Mouse (Mus musculus) forebrain, embryonic 15.5 days (tissue): Measurements from ENCODE around the gene Pdk4. TPM values are rescaled to one million over a fixed set of nuclear protein-coding genes. Genes with fewer than 3 reads are reported as not detected.
A peak's percentile ranks its signal among the peaks of the same experiment; 100 is the strongest.

Source experiments
- ATAC-seq: fragments of 200-750 bp; cut with Nextera tagmentation; replicated peaks from 2 replicates; pipeline ENCODE4 v1.8.0; 2017; ENCODE audit warnings: mild to moderate bottlenecking, moderate TSS enrichment, moderate library complexity
- H3K27ac ChIP-seq: fragments of 300-500 bp; sonication (generic); replicated peaks from 2 replicates; pipeline ENCODE4 v1.5.1; 2015; ENCODE audit warnings: mild to moderate bottlenecking, inconsistent platforms
- H3K27me3 ChIP-seq: fragments of 300-500 bp; sonication (generic); 2 replicates; pipeline ENCODE4 v1.6.1; 2015; ENCODE audit warnings: inconsistent platforms
- H3K36me3 ChIP-seq: fragments of 300-500 bp; sonication (generic); 2 replicates; pipeline ENCODE4 v1.6.1; 2015; ENCODE audit warnings: mild to moderate bottlenecking, inconsistent platforms
- H3K4me1 ChIP-seq: fragments of 300-500 bp; sonication (generic); 2 replicates; pipeline ENCODE4 v1.6.1; 2015; ENCODE audit warnings: inconsistent platforms
- H3K4me2 ChIP-seq: fragments of 300-500 bp; sonication (generic); replicated peaks from 2 replicates; pipeline ENCODE4 v1.6.1; 2015; ENCODE audit warnings: mild to moderate bottlenecking, inconsistent platforms
- H3K4me3 ChIP-seq: fragments of 300-500 bp; sonication (generic); 2 replicates; pipeline ENCODE4 v1.5.1; 2015; ENCODE audit warnings: mild to moderate bottlenecking, inconsistent platforms
- H3K9ac ChIP-seq: fragments of 300-500 bp; sonication (generic); replicated peaks from 2 replicates; pipeline ENCODE4 v1.6.1; 2015; ENCODE audit warnings: mild to moderate bottlenecking, inconsistent platforms
- H3K9me3 ChIP-seq: fragments of 300-500 bp; sonication (generic); 2 replicates; pipeline ENCODE4 v1.6.1; 2016; ENCODE audit warnings: inconsistent platforms
- WGBS: fragments of 180-500 bp; shearing (Covaris S2); methylation state at CpG from one replicate; pipeline ENCODE4 v1.1.7; 2015; ENCODE audit warnings: mixed read lengths; 5-methylcytosine and 5-hydroxymethylcytosine counted together
- polyA plus RNA-seq: library from polyadenylated mRNA; unstranded; fragments of >200 nt; fragmentation: Nextera tagmentation; extraction: Ambion mirVana; gene quantifications from 2 replicates; pipeline ENCODE4 v1.2.1, GENCODE M21; 2015

The Pdk4 gene
- polyA plus RNA-seq = 2.0 and 2.4 TPM in 2 replicates

DNA sequence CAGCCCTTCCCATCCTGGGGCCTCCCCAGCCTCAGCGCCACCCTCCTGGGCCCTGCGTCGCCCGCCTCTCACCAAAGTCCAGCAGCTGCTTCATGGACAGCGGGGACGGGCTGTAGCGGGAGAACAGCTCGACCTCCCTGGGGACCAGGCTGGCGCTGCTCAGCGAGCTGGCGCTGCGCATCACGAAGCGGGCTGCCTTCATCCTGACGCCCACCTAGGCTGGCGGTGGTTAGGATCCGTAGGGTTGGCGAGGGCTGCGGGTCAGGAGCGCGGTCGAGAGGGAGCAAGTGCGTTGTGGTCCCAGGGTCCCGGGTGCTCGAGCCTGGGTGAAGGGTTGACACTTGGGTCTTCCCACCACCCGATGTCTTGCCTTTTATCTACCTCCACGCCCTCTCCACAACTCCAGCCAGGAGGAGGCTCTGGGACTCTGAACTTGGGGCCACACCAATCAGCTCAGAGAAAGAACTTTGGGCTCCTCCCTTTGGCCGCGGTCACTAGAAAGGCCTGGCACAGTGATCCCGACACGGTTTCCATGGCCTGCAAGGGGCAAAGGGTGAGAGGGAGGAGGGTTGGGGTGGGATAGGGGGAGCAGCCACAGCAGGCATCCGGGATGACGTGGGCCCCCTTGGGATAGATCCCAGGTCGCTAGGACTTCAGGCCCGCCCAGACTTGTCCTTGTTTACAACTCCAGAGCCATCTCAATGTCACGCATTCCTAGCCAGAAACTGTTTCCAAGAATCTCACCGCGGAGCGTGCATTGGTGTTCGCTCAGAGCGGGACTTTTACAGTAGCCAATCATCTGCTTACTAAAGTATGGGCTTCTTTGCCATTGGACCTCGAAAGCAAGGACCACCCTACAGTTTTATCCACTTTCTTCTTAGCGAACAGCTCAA lies at the start of gene Pdk4:
Gene Pdk4 (minus strand): TSS at position 349 of the 893 bp plus-strand sequence.
- Histone ChIP-seq H3K9ac (peak within 1 kb of the TSS; percentile 49), H3K27me3 (0 out of 2 replicates have a peak, but pooled peaks cover 6% of the 10 kb centered on the region), H3K27ac (0 out of 2 replicates have a peak within 1 kb of the TSS, but pooled peaks have one; percentile 15), H3K4me3 (peak within 1 kb of the TSS; percentile 46), H3K4me2 (peak within 1 kb of the TSS; percentile 98), H3K4me1 (peaks cover 14% of the 10 kb centered on the region), H3K9me3 (no peaks in the 10 kb centered on the region), H3K36me3 (no peaks in the 10 kb centered on the region)
- 2% methylated on average over 43 of the region's 43 CpGs for WGBS
- peak; percentile 97 for ATAC-seq

DNA sequence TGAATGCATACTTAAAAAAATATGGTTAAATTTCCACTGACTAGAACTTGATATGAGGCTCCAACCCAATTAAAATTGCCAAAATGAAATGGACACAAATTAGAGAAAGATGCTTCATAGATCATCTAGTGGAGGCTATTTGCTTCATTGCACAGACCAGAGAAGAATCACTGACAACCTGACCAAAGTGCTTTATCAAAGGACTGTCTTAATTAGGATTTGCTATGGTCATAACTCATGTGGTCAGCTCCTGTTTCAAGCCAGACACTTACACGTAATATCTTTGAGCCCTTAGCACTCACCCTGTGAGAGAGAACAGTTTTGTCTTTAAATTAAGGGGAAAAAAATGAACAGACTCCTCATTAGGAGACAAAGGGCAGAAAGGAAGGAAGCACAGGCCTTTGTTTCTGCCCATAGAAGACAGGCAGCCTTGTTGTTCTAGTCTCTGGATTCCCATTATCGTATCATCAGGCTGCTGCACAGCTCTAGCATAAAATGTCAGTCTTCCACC lies 41.8 kb upstream of the Pdk4 start:
- H3K27ac ChIP-seq = no peak overlapping the region
- no peak overlapping the region for H3K9ac ChIP-seq
- ATAC-seq = no peak
- H3K4me2 ChIP-seq = no peak overlapping the region
- no peaks in the 10 kb centered on the region for H3K27me3 ChIP-seq
- no peaks in the 10 kb centered on the region for H3K4me1 ChIP-seq
- H3K36me3 ChIP-seq = no peaks in the 10 kb centered on the region
- 46% methylated on average over 2 of the region's 2 CpGs for WGBS
- no peaks in the 10 kb centered on the region for H3K9me3 ChIP-seq
- no peak overlapping the region for H3K4me3 ChIP-seq

DNA sequence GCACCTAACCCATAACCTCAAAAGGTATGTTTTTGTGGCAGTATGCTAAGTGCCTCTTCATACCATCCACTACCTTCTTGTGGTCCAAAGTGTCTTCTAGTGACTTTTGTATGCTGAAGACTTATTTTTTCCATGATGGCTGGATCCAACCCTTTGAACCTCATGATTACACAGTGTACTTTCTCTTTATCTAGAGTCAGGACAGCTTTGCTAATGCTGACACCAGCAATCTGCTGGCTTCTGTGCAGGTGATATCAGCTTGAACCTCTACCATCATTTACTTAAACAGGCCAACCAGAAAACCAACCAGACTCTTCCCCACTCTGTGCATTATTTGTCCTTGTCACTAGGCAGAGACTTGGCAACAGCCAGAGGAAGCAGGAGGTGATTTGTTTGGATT lies 39.6 kb upstream of the Pdk4 start:
- Histone ChIP-seq H3K4me1 (no peaks in the 10 kb centered on the region), H3K4me3 (no peak overlapping the region), H3K9me3 (no peaks in the 10 kb centered on the region), H3K27ac (no peak overlapping the region), H3K36me3 (no peaks in the 10 kb centered on the region), H3K27me3 (no peaks in the 10 kb centered on the region), H3K9ac (no peak overlapping the region), H3K4me2 (no peak overlapping the region)
- ATAC-seq = no peak

DNA sequence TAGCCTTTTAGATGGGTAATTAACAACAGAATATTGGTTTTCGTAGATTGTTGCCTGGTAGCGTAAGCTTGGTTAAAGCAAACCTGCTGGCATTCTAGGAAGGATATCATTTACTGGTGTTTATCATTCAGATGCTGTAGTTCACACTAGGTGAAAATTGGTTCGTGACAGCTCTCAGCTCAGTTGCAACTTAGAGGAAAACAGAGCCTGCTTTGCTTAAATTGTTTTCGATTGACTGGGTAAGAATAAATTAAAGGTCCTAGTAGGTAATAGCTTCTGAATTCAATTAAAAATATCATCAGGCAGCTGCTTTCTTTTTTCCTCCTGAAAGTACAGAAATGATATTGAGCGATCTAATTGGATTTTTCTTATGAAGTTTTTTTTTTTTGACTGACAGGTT lies 21.0 kb upstream of the Pdk4 start:
- no peak overlapping the region for H3K4me3 ChIP-seq
- H3K27ac ChIP-seq = no peak overlapping the region
- H3K9me3 ChIP-seq = no peaks in the 10 kb centered on the region
- 22% methylated on average over 5 of the region's 5 CpGs for WGBS
- ATAC-seq = no peak
- no peaks in the 10 kb centered on the region for H3K36me3 ChIP-seq
- no peak overlapping the region for H3K4me2 ChIP-seq
- peaks cover 11% of the 10 kb centered on the region; the same call in 1 of the 2 replicates for H3K4me1 ChIP-seq
- no peaks in the 10 kb centered on the region for H3K27me3 ChIP-seq
- no peak overlapping the region for H3K9ac ChIP-seq

DNA sequence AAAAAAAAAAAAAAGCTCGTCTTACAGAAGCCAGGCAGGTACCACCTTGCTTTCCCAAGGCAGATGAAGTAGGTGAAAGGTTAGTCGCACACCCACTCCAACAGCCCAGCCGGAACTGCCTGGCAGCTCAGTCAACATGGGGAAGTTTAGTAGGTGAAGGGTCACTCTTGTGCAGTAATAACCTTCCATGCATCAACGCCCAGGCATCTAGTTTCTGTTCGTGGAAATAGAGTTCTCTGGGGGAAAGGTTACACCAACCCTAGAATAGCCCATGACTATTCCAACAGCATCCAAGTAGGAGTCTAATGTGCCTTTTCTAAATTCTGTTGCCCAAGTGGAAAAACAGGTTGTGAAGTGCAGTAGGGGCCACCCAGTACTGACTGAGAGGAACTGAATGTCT lies 13.6 kb upstream of the Pdk4 start:
- WGBS = 73% methylated on average over 5 of the region's 5 CpGs
- H3K36me3 ChIP-seq = no peaks in the 10 kb centered on the region

DNA sequence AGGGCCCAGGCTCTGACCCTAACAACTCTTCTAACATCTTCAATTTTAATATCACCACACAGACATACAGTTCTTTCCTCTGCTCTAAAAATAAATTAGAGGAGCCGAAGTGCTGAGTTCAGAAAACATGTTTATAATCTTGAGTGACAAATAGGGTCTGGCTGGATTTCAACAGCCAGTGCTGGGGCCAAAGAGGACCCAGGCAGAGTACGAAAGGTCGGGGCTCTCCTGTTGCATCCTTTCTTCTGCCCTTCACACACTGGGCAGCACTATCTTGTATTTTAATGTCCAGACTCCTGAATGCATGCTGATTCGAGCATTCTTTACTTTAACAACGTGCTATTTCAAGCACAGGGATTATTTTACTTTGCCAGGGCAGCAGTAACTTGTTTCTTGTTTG lies 13.2 kb upstream of the Pdk4 start:
- Histone ChIP-seq H3K4me1 (no peaks in the 10 kb centered on the region), H3K27ac (no peak overlapping the region), H3K4me2 (no peak overlapping the region), H3K9ac (no peak overlapping the region), H3K9me3 (no peaks in the 10 kb centered on the region), H3K4me3 (no peak overlapping the region), H3K36me3 (no peaks in the 10 kb centered on the region), H3K27me3 (no peaks in the 10 kb centered on the region)
- ATAC-seq = no peak
- WGBS = 63% methylated on average over 5 of the region's 5 CpGs

More for the DNA sequence above, 13.6 kb upstream of the Pdk4 start:
- H3K4me3 ChIP-seq = no peak overlapping the region
- H3K9me3 ChIP-seq = no peaks in the 10 kb centered on the region
- H3K9ac ChIP-seq = no peak overlapping the region
- no peaks in the 10 kb centered on the region for H3K4me1 ChIP-seq
- no peaks in the 10 kb centered on the region for H3K27me3 ChIP-seq
- ATAC-seq = no peak
- no peak overlapping the region for H3K4me2 ChIP-seq
- H3K27ac ChIP-seq = no peak overlapping the region

DNA sequence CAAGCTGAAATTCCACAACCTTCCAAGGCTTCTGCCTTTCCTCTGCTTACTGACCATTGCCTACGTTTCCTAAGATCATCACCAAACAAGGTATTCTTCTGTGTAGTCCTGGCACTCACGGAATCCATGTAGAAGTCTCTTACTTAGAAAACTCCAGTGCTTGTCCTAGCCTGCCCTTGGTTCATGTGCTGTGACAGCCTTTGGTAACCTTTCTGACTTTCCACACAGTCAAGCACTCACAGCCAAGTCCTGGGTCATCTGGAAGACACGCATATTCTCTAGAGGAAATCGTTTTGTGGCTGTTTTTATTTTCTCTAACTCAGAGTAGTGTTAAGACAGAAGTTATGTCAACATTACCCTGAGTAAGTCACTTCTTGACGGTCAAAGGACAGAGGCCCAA lies 11.7 kb upstream of the Pdk4 start:
- no peak overlapping the region for H3K9ac ChIP-seq
- ATAC-seq = no peak
- no peaks in the 10 kb centered on the region for H3K36me3 ChIP-seq
- 95% methylated on average over 5 of the region's 5 CpGs for whole genome bisulfite sequencing
- no peaks in the 10 kb centered on the region for H3K9me3 ChIP-seq
- no peak overlapping the region for H3K4me2 ChIP-seq
- no peaks in the 10 kb centered on the region for H3K4me1 ChIP-seq
- no peak overlapping the region for H3K4me3 ChIP-seq
- H3K27me3 ChIP-seq = no peaks in the 10 kb centered on the region
- no peak overlapping the region for H3K27ac ChIP-seq

DNA sequence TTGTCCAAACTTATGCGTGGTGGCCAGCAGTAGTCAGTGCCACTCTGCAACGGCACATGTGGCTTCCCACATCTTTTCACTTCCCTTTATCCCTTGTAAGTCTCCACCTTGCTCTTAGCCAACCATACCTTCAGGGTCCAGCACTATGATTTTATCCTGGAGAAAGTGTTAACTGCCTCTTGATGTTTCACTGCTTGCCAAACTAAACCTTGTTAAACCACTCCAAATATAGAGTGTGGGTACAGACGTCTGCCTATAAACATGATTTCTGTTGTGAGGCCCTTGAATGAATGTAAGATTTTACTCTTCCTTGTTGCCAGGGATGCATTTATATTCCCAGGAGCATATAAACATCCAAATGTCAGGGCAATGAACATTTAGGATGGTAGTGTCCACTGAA lies 10.2 kb upstream of the Pdk4 start:
- Histone ChIP-seq H3K4me1 (no peaks in the 10 kb centered on the region), H3K27me3 (no peaks in the 10 kb centered on the region), H3K27ac (no peak overlapping the region), H3K9me3 (no peaks in the 10 kb centered on the region), H3K36me3 (no peaks in the 10 kb centered on the region), H3K4me3 (no peak overlapping the region), H3K9ac (no peak overlapping the region), H3K4me2 (no peak overlapping the region)
- no peak for ATAC-seq
- WGBS = 96% methylated on average over 3 of the region's 3 CpGs

DNA sequence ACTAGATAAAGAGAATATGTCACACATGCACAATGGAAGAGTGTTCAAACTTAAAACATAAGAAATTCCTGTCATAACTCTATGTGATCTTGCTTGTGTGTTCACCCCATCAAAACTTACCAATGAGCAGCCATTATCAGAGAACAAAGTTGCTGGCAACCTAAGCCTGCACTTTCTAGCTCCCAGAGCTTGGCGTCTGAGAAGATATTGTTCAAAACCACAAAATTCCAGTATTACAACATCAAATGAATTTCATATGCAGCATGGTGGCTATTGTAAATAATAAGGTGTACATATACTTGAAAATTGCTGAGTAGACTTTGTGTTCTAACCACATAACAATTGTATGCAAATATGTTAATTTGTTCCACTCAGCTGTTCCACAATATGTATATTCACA lies 6.7 kb upstream of the Pdk4 start:
- Histone ChIP-seq H3K27me3 (no peaks in the 10 kb centered on the region), H3K4me1 (no peaks in the 10 kb centered on the region), H3K36me3 (no peaks in the 10 kb centered on the region), H3K9ac (no peak overlapping the region), H3K27ac (no peak overlapping the region), H3K4me3 (no peak overlapping the region), H3K9me3 (no peaks in the 10 kb centered on the region), H3K4me2 (no peak overlapping the region)
- ATAC-seq = no peak
- WGBS = 96% methylated on average over 1 of the region's 1 CpGs

DNA sequence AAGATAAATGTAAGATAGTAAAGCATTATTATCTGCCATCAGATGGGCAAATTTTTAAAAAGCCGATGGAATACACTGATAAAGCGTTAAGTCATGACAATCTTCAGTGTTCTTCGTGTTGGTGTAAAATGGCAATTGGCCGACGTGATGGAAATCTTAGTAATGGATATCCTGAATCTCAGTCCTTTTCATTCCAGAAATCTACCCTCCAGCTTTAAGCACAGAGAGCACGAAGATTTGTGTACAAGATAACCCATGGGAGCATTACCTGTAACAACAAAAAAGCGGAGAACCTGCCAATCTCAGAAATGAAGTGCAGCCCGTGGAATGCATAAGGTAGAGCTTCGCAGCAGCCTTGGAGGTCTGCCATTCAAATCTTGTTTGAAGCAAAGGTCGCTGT lies 5.4 kb upstream of the Pdk4 start:
- Histone ChIP-seq H3K9ac (no peak overlapping the region), H3K27me3 (0 out of 2 replicates have a peak, but pooled peaks cover 6% of the 10 kb centered on the region), H3K4me2 (no peak overlapping the region), H3K9me3 (no peaks in the 10 kb centered on the region), H3K36me3 (no peaks in the 10 kb centered on the region), H3K4me1 (peaks cover 5% of the 10 kb centered on the region), H3K27ac (no peak overlapping the region), H3K4me3 (no peak overlapping the region)
- WGBS = 91% methylated on average over 10 of the region's 10 CpGs
- ATAC-seq = no peak

DNA sequence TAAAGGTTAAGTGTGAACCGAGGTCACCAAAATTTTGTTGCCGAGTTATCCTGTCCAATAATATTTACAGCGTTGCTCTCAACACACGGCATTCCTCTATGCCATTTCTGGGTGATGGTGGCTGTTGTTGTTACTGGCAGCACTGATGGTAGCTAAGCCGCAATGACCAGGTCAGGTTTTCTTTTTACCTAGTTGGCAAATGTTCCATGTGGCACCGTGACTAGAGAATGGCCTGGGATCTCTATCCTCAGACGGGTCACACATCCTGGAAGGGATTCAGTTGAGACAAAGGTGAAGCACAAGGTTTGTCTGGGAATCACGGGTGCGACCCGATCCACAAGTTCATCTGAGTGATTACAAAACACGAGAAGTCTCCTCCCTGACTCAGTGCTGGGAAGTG lies 2.6 kb upstream of the Pdk4 start:
- WGBS = 93% methylated on average over 11 of the region's 11 CpGs
- H3K4me3 ChIP-seq = no peak overlapping the region

DNA sequence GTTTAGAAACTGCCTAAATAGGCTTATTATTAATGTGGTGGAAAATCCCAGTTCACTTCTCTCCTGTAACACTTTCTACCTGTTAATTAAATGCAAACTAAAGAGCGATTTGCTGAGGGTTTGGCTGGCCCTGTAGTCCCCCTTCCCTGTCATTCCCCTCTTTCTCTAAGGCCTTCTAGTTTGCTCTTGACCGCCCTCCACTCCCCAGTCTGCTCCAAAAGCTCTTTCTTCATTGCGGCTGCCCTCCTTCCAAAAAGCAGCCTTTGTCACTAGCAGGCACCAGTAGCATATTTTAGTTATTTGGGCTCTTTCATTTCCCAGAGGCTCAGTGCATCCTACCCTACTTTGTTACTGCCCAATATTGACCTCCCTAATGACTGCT lies 736 bp upstream of the Pdk4 start:
- no peak overlapping the region for H3K9ac ChIP-seq
- peaks cover 14% of the 10 kb centered on the region for H3K4me1 ChIP-seq
- no peaks in the 10 kb centered on the region for H3K9me3 ChIP-seq
- H3K27me3 ChIP-seq = 0 out of 2 replicates have a peak, but pooled peaks cover 6% of the 10 kb centered on the region
- WGBS = 53% methylated on average over 3 of the region's 3 CpGs
- H3K36me3 ChIP-seq = no peaks in the 10 kb centered on the region
- ATAC-seq = peak; percentile 33; the same call in 1 of the 2 replicates
- peak overlapping the region; percentile 46; the same call in 1 of the 2 replicates for H3K4me3 ChIP-seq
- no peak overlapping the region for H3K27ac ChIP-seq
- peak overlapping the region; percentile 98 for H3K4me2 ChIP-seq

More for the DNA sequence above, 2.6 kb upstream of the Pdk4 start:
- ATAC-seq = no peak
- Histone ChIP-seq H3K9ac (no peak overlapping the region), H3K27me3 (0 out of 2 replicates have a peak, but pooled peaks cover 6% of the 10 kb centered on the region), H3K36me3 (no peaks in the 10 kb centered on the region), H3K27ac (no peak overlapping the region), H3K9me3 (no peaks in the 10 kb centered on the region), H3K4me2 (no peak overlapping the region), H3K4me1 (peaks cover 14% of the 10 kb centered on the region)
